Mouse (Mus musculus) embryo, embryonic 11.5 days (tissue): ENCODE measurements around the gene 4933405L10Rik.

Source experiments
- DNase-seq: peaks from one replicate; pipeline ENCODE4 v3.0.0-alpha.2; 2012; ENCODE audit warnings: low read depth, low spot score

The 4933405L10Rik gene

DNA sequence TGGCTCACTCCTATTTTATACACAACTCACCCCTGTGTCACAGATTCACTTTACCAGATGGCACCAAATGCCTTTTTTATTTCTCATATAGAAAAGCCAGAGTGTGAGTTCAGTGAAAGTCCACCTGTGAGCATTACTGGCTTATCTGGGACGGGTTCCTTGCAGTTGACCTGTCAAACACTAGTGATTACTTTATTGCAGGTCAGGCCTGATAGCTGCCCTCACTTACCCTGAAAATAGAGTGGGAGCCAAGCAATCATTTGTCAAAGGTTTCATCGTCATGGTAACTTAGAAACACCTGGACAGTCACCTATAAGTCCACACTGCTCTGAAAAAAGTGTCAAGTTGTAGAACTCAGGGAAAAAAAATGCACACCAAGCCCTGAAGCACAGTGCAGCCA is 47.2 kb downstream of the 4933405L10Rik start:
- no peak for DNase-seq

DNA sequence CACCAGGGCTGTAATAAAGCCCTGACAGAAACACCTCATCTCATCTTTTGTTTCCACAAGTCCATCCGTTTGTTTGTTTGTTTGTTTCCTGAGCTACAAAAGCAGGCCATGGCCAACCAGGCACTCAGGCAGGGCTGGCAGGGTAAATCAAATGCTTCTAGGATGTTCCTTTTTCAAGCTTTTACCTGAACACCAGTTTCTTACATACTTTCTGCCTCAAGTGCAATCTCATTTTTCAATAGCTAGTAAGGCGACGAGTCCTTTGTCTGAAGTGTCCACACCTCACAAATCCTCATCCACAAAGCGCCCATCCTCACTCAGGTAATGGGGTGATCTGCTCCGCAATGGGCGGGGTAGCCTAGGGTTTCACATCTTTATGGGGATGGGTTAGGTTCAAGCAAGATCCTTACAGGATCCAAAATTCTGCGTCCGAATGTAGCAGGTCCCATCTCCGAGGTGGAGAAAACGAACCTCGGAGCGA is 50.4 kb downstream of the 4933405L10Rik start:
- peak; percentile 8 for DNase-seq

DNA sequence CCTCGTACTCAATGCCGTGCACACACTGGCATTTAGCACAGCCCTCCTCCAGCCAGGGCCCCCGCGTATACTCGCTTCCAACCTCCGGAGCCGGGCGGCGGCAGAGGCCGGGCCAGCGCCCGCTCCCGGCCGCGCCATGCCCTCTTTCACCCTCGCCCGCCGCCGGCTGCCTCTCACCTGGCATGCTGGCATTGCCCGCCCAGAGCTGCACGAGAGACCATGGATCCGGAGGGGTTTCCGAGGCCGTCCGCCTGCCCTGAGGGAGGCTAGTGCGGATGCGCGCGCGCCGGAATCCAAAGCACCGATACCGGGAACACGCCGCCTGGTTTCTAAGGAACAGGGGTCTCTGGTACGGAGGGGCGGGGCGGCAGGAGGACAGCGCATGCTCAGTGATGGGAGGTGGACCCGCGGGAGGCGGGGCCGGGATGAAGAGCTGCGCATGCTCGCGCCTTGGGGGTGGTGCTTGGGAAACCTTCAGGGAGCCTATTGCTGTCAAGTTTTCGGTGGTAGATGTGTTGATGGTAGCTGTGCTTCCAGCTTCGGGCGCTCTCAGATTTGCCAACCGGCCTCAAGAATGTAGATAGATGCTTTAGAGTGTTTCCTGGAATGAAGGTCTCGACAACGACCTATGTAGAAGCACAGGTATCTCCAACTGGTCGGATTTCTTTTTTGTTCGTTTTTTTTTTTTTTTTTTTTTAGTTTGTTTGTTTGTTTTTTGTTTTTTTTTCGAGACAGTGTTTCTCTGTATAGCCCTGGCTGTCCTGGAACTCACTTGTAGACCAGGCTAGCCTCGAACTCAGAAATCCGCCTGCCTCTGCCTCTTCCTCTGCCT is 51.0 kb downstream of the 4933405L10Rik start, which contains the start of gene Gfod2:
Gfod2 (minus strand) TSS at position 388 of the 832 bp plus-strand sequence.
- DNase-seq, result peak; percentile 94
